Mouse (Mus musculus): ENCODE data around the gene Rhbdf2. TPM values are rescaled to one million over a fixed set of nuclear protein-coding genes. Genes with fewer than 3 reads are reported as not detected.

Rhbdf2 gene
- polyA plus RNA-seq, 1 experiment, result 22.9 TPM

GRCm38 (mm10) chr11:116567531-116567930 lies 59.3 kb downstream of the Rhbdf2 start:
- Histone ChIP-seq H3K27me3 (replicated peaks) (peaks cover 9% of the 10 kb centered on the region), H3K4me3 (replicated peaks) (peak overlapping the region; percentile 20), H3K36me3 (replicated peaks; ENCODE audit: low read length) (peaks cover 76% of the 10 kb centered on the region), H3K4me1 (peaks cover 88% of the 10 kb centered on the region), H3K9me3 (no peaks in the 10 kb centered on the region)
- TF ChIP-seq FLI1 (IDR thresholded peaks at IDR 0.05; ENCODE audit: low read length), result no peak
- no peak for TF ChIP-seq GATA1 (IDR thresholded peaks at IDR 0.05; ENCODE audit: borderline replicate concordance, low read length)

- H3K4me3 ChIP-seq (replicated peaks), result peak overlapping the region; percentile 8
- H3K9me3 ChIP-seq, result no peaks in the 10 kb centered on the region
- peaks cover 71% of the 10 kb centered on the region for H3K36me3 ChIP-seq (replicated peaks; ENCODE audit: low read length)
- peaks cover 86% of the 10 kb centered on the region for H3K4me1 ChIP-seq
- TF ChIP-seq GATA1 (IDR thresholded peaks at IDR 0.05; ENCODE audit: borderline replicate concordance, low read length), result no peak
- H3K27me3 ChIP-seq (replicated peaks), result peaks cover 9% of the 10 kb centered on the region
These were observed 61.4 kb downstream of the Rhbdf2 start for GRCm38 (mm10) chr11:116565283-116566041.

- Histone ChIP-seq H3K27me3 (replicated peaks) (peaks cover 7% of the 10 kb centered on the region), H3K4me3 (replicated peaks) (peak overlapping the region; percentile 79), H3K9me3 (no peaks in the 10 kb centered on the region), H3K36me3 (replicated peaks; ENCODE audit: low read length) (peaks cover 53% of the 10 kb centered on the region), H3K4me1 (peaks cover 90% of the 10 kb centered on the region)
- TF ChIP-seq GATA1 (IDR thresholded peaks at IDR 0.05; ENCODE audit: borderline replicate concordance, low read length) (no peak), FLI1 (IDR thresholded peaks at IDR 0.05; ENCODE audit: low read length) (no peak)
These were observed 70.5 kb downstream of the Rhbdf2 start for GRCm38 (mm10) chr11:116556308-116556707.

- no peak for TF ChIP-seq FLI1 (IDR thresholded peaks at IDR 0.05; ENCODE audit: low read length)
- TF ChIP-seq GATA1 (IDR thresholded peaks at IDR 0.05; ENCODE audit: borderline replicate concordance, low read length), result no peak
- Histone ChIP-seq H3K9me3 (no peaks in the 10 kb centered on the region), H3K27me3 (replicated peaks) (peaks cover 7% of the 10 kb centered on the region), H3K4me3 (replicated peaks) (peak overlapping the region; percentile 79), H3K36me3 (replicated peaks; ENCODE audit: low read length) (peaks cover 53% of the 10 kb centered on the region), H3K4me1 (peaks cover 90% of the 10 kb centered on the region)
These were observed 71.2 kb downstream of the Rhbdf2 start for GRCm38 (mm10) chr11:116555572-116555971.

- H3K36me3 ChIP-seq (replicated peaks; ENCODE audit: low read length), result peaks cover 56% of the 10 kb centered on the region
- peaks cover 7% of the 10 kb centered on the region for H3K27me3 ChIP-seq (replicated peaks)
- H3K4me3 ChIP-seq (replicated peaks), result peak overlapping the region; percentile 79
- TF ChIP-seq FLI1 (IDR thresholded peaks at IDR 0.05; ENCODE audit: low read length) (no peak), GATA1 (IDR thresholded peaks at IDR 0.05; ENCODE audit: borderline replicate concordance, low read length) (no peak)
- peaks cover 94% of the 10 kb centered on the region for H3K4me1 ChIP-seq
- H3K9me3 ChIP-seq, result no peaks in the 10 kb centered on the region
These were observed 72.5 kb downstream of the Rhbdf2 start for GRCm38 (mm10) chr11:116554171-116554878.

GRCm38 (mm10) chr11:116552194-116552593 lies 74.6 kb downstream of the Rhbdf2 start:
- no peak for TF ChIP-seq GATA1 (IDR thresholded peaks at IDR 0.05; ENCODE audit: borderline replicate concordance, low read length)
- TF ChIP-seq FLI1 (IDR thresholded peaks at IDR 0.05; ENCODE audit: low read length), result no peak
- Histone ChIP-seq H3K4me3 (replicated peaks) (no peak overlapping the region), H3K36me3 (replicated peaks; ENCODE audit: low read length) (peaks cover 69% of the 10 kb centered on the region), H3K27me3 (replicated peaks) (peaks cover 5% of the 10 kb centered on the region), H3K9me3 (no peaks in the 10 kb centered on the region), H3K4me1 (peaks cover 97% of the 10 kb centered on the region)

GRCm38 (mm10) chr11:116550748-116551147 lies 76.1 kb downstream of the Rhbdf2 start:
- peaks cover 1% of the 10 kb centered on the region for H3K27me3 ChIP-seq (replicated peaks)
- H3K4me3 ChIP-seq (replicated peaks), result peak overlapping the region; percentile 64
- peaks cover 95% of the 10 kb centered on the region for H3K4me1 ChIP-seq
- TF ChIP-seq FLI1 (IDR thresholded peaks at IDR 0.05; ENCODE audit: low read length), result no peak
- TF ChIP-seq GATA1 (IDR thresholded peaks at IDR 0.05; ENCODE audit: borderline replicate concordance, low read length), result no peak
- no peaks in the 10 kb centered on the region for H3K9me3 ChIP-seq
- peaks cover 80% of the 10 kb centered on the region for H3K36me3 ChIP-seq (replicated peaks; ENCODE audit: low read length)

- H3K9me3 ChIP-seq, result no peaks in the 10 kb centered on the region
- TF ChIP-seq FLI1 (IDR thresholded peaks at IDR 0.05; ENCODE audit: low read length) (no peak), GATA1 (IDR thresholded peaks at IDR 0.05; ENCODE audit: borderline replicate concordance, low read length) (peak; percentile 55; the same call in 1 of the 3 replicates)
- peak overlapping the region; percentile 82 for H3K4me3 ChIP-seq (replicated peaks)
- peaks cover 91% of the 10 kb centered on the region for H3K36me3 ChIP-seq (replicated peaks; ENCODE audit: low read length)
- no peaks in the 10 kb centered on the region for H3K27me3 ChIP-seq (replicated peaks)
- H3K4me1 ChIP-seq, result peaks cover 85% of the 10 kb centered on the region
These were observed 77.4 kb downstream of the Rhbdf2 start for GRCm38 (mm10) chr11:116549273-116550038.

GRCm38 (mm10) chr11:116548780-116549179 lies 78.0 kb downstream of the Rhbdf2 start:
- no peak for TF ChIP-seq GATA1 (IDR thresholded peaks at IDR 0.05; ENCODE audit: borderline replicate concordance, low read length)
- TF ChIP-seq FLI1 (IDR thresholded peaks at IDR 0.05; ENCODE audit: low read length), result no peak
- Histone ChIP-seq H3K4me1 (peaks cover 85% of the 10 kb centered on the region), H3K4me3 (replicated peaks) (peak overlapping the region; percentile 82), H3K36me3 (replicated peaks; ENCODE audit: low read length) (peaks cover 92% of the 10 kb centered on the region), H3K27me3 (replicated peaks) (no peaks in the 10 kb centered on the region), H3K9me3 (no peaks in the 10 kb centered on the region)

Other genes with a start within 250 kb of the Rhbdf2 start
- gene Rnf157, start 214.0 kb downstream of the Rhbdf2 start, polyA plus RNA-seq (2012; ENCODE audit: insufficient read depth, low replicate concordance), result 1.2 and 1.8 TPM in 2 replicates
- 443 and 805 TPM in 2 replicates for gene Ubald2, start 192.9 kb downstream of the Rhbdf2 start, polyA plus RNA-seq (2012; ENCODE audit: insufficient read depth, low replicate concordance)
- not detected in 2 replicates for gene Qrich2, start 160.8 kb downstream of the Rhbdf2 start, polyA plus RNA-seq (2012; ENCODE audit: insufficient read depth, low replicate concordance)
- 18.2 and 20.3 TPM in 2 replicates for gene Prpsap1, start 132.8 kb downstream of the Rhbdf2 start, polyA plus RNA-seq (2012; ENCODE audit: insufficient read depth, low replicate concordance)
- gene Sphk1, start 96.1 kb downstream of the Rhbdf2 start, polyA plus RNA-seq (2012; ENCODE audit: insufficient read depth, low replicate concordance), result 0.10 and 3.5 TPM in 2 replicates
- gene Ube2o, start 45.6 kb downstream of the Rhbdf2 start, polyA plus RNA-seq (2012; ENCODE audit: insufficient read depth, low replicate concordance), result 67.5 and 115 TPM in 2 replicates
- 0.21 and 2.2 TPM in 2 replicates for gene Aanat, start 40.6 kb downstream of the Rhbdf2 start, polyA plus RNA-seq (2012; ENCODE audit: insufficient read depth, low replicate concordance)
- not detected in 2 replicates for gene Prcd, start 26.5 kb upstream of the Rhbdf2 start, polyA plus RNA-seq (2012; ENCODE audit: insufficient read depth, low replicate concordance)
- gene Cygb, start 27.3 kb upstream of the Rhbdf2 start, polyA plus RNA-seq (2012; ENCODE audit: insufficient read depth, low replicate concordance), result not detected in 2 replicates
- gene St6galnac1, start 148.5 kb upstream of the Rhbdf2 start, polyA plus RNA-seq (2012; ENCODE audit: insufficient read depth, low replicate concordance), result not detected in 2 replicates
- not detected in 2 replicates for gene Mxra7, start 201.0 kb upstream of the Rhbdf2 start, polyA plus RNA-seq (2012; ENCODE audit: insufficient read depth, low replicate concordance)
- gene Mettl23, start 216.3 kb upstream of the Rhbdf2 start, polyA plus RNA-seq (2012; ENCODE audit: insufficient read depth, low replicate concordance), result 14.3 and 18.3 TPM in 2 replicates
- gene Jmjd6, start 216.4 kb upstream of the Rhbdf2 start, polyA plus RNA-seq (2012; ENCODE audit: insufficient read depth, low replicate concordance), result 29.3 and 63.2 TPM in 2 replicates
- gene Mfsd11, start 225.4 kb upstream of the Rhbdf2 start, polyA plus RNA-seq (2012; ENCODE audit: insufficient read depth, low replicate concordance), result 12.5 and 24.2 TPM in 2 replicates
- gene Srsf2, start 226.1 kb upstream of the Rhbdf2 start, polyA plus RNA-seq (2012; ENCODE audit: insufficient read depth, low replicate concordance), result 784 and 1,500 TPM in 2 replicates

Measured in megakaryocyte, embryonic 14.5 days (primary cell).